Mouse (Mus musculus): ENCODE measurements around the gene Il18rap.

Il18rap gene

GRCm38 (mm10) chr1:40514851-40515585 lies at the start of gene Il18rap:
Gene Il18rap (plus strand): TSS chr1:40515362.
- DNase-seq (ENCODE audit: low read depth, low spot score), result no peak

GRCm38 (mm10) chr1:40465477-40466430 lies 49.4 kb upstream of the Il18rap start, which contains the start of gene Il18r1:
Gene Il18r1 (plus strand): TSS chr1:40465552.
- no peak for DNase-seq (ENCODE audit: low read depth, low spot score)

DNA sequence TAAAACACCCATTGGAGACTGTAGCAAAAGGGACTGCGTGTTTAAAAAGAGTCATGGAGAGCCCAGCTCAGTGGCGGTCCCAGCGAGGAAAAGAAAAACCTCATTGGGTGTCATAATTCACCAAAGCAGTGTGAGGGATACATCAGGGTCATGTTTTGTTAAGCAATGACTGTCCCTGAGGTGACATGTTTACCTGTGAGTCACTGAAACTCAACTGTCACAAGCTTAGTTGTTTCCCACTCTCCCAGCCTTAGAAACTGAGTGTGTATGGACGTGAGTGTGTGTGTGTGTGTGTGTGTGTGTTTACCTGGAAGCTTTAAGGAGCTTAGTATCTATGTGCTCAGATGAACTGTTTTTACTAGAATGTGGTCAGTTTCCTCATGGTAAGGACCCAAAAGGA lies 47.9 kb upstream of the Il18rap start:
- DNase-seq (ENCODE audit: low read depth, low spot score), result no peak

DNA sequence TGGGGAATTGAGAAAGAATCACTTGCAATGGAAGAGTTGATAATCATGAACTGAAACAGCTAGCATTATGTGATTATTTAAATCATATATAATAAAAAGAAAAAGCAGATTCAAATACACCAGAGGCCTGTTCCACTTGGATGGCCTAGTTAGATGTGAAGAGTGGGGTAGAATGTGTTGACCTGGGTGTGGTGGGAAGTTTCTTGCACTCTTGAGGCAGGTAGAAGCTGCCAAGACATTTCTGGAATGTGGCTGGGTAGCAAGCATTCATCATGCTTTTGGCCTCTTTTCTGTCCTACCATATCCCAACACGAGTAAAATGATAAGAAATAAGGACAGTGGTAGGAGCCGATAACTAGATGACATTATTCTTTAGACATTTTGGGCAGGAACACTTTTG lies 46.4 kb upstream of the Il18rap start:
- no peak for DNase-seq (ENCODE audit: low read depth, low spot score)

DNA sequence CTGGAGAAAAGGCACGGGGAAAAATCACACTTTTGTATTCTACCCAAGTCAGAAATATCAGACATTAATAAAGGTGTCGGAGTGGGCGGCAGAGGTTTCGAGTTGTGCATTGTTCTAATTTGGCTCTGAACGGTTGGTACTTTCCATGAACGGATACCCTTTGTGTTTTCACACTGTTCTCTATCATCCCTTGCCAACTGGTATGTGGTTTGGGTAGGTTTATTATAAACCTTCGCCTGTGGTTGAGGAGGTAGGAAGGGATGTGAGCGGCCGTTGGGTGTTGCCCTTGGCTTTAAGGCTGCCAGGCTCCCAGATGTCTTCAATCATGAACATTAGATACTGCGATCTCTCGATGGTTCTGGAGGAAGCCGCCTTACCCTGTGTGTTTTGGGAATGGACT lies 45.3 kb upstream of the Il18rap start:
- no peak for DNase-seq (ENCODE audit: low read depth, low spot score)

DNA sequence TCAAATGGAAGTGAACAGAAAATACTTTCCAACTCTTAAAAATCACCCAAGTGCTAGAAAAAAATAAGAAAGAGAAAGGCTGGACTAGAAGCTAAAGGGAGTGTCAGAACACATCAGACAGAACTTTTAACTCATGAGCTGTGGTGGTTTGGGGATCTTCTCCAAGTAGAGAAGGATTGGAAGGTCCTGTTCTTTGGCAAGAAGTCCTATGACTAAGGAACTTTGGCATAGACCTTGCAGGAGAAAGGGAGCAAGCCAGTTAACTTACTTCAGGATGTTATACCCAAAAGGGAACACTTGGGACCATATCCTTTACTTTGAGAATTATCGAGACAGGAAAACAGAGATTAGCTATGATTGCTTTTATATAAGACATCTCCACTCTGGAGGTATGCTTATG lies 42.8 kb upstream of the Il18rap start:
- DNase-seq (ENCODE audit: low read depth, low spot score), result no peak

GRCm38 (mm10) chr1:40473640-40474039 lies 41.5 kb upstream of the Il18rap start:
- no peak for DNase-seq (ENCODE audit: low read depth, low spot score)

DNA sequence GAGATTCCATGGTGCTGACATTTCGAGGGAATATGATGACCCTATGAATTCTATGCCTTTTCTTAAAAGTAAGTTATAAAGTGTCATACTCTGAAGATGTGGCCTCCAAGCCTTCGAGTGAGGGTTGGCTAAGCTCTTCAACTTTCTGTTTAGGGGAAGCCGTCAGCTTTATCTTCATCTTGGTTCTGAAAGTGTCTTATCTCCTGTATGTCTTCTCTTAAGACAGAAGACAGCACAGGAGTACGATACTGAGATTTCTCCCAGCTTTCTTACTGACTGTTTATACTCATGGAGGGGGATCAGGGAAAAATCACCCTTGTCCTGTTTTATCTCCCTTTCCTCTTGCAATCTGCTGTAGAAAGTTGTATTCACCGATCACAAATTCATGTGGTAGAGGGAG lies 40.8 kb upstream of the Il18rap start:
- no peak for DNase-seq (ENCODE audit: low read depth, low spot score)

DNA sequence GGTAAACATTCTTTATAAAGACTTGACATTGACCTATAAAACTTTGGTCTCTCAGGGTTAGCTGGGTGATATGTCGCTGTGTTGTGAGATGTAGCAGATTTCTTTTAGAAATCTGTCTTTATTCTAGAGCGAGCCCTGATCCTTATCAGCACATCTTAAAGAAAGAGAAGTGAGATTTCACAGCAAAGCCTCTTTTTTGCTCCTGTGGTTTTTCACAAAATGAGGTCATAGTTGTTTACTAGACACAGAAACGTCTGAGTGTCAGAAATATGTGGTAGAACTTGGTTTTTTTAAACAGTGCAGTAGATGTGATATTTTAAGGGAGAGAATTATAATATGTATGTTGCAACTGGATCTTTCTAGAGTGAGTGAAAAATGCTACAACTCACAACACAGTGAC lies 39.5 kb upstream of the Il18rap start:
- DNase-seq (ENCODE audit: low read depth, low spot score), result no peak

- no peak for DNase-seq (ENCODE audit: low read depth, low spot score)
These were observed 38.4 kb upstream of the Il18rap start for GRCm38 (mm10) chr1:40476756-40477155.

DNA sequence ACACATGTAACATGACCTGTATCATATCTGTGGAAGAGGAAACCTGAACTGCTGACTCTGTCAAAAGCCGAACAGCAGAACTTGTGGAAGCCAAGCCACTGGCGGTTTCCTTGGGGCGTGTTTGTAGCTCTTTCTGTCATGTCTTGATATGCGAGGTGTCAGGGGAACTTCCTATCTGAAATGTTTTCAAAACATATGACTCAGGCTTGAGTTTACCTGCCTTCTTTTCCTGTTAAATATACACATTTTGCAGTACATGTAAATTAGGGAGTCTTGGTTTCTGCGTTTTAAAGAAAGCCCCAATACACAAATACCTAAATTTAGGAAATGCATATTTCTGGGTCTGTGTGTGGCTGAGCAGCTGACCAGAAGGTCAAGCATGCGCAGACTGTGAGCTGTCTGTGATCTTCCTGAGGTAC lies 35.6 kb upstream of the Il18rap start:
- no peak for DNase-seq (ENCODE audit: low read depth, low spot score)

DNA sequence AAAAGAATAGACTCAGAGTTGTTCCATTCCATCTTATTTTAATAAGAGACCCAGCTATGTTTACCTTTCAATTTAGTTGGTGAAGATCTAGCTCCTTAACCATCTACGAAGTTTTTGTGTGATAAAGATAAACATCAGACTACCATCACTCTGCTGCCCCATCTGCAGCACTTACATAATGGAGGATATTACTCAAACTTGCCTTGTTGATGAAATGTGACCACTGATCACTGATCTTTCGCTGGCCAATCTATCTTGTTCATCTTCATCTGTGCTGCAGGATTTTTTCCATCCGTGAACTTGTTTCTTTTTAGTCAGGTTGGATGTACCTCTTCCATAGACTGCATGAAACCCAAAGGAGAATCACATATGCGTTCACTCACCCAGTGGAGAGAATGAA lies 20.6 kb upstream of the Il18rap start:
- DNase-seq (ENCODE audit: low read depth, low spot score), result no peak

GRCm38 (mm10) chr1:40499708-40500107 lies 15.5 kb upstream of the Il18rap start:
- DNase-seq (ENCODE audit: low read depth, low spot score), result no peak

DNA sequence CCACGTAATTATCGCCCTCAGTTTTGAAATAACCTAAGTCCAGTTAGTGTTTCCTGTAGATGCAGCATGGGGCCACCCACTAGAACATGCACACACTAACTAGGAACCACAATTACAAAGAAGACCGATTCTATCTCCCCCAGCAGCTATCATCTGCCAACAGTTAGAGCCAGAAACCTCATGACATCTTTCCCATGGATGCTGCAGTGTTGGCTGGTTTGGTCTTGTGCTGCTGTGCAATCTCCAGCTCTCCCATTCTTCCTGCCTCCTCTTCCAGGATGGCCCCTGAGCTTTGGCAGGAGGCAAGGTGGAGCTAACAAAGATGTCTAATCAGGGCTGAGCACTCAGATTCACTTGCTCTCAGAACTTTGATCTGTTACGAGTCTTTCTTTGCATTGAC lies 14.0 kb upstream of the Il18rap start:
- no peak for DNase-seq (ENCODE audit: low read depth, low spot score)

DNA sequence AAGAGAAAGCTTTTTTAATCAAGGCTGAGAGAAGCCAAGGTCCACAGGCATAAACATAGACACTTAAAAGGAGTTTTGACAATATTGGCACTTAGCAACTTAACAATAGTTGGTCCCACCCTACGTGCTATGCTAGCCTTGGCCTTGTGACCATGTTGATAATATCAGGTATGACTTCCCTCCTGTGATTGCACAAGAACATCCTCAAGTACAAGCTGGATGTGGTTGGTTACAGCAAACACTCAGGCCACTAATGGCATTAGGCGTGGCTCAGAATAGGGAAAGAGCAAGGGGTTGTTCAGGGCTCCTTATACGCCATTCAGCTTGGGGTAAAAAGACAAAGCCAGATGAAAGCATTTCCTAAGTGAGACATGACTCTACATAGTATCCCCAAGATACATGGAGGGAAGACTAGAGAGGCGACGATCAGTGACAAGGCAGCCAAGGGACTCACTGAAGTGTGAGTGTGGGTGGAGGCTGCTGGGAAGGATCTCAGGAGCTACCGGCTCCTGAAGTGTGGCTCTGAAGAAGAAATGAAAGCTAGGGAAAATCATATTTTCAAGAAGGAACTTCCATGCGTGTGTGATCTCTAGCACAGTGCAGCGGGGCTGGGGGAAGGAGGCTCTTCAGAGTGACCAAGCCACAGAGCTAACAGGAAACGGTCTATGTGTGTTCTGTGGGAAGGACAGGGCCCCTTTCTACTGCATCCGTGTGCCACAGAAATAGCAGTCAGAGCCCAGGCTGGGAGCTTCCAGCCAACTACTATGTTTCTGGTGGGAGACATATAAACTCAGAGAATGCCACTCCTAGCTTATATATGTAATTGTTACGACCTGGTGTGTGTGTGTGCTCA lies 13.4 kb upstream of the Il18rap start:
- no peak for DNase-seq (ENCODE audit: low read depth, low spot score)

DNA sequence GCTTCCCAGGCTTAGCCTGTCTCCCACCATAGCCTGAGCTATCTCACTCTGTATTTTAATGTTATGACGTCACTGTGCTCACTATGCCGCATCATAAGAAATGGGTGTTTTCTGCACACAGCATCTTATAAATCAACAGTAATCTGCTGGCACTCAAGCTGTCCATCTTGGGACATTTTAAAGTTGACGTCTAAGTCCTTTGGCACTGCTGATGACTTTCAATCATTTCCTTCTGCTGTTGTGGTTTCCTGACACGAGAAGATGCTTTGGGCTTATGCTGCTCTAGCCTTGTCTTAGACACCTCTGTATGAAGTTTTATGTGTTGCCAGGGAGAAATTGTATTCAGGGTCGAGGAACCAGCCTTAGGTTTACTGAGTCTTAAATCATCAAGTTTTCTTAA lies 10.6 kb upstream of the Il18rap start:
- DNase-seq (ENCODE audit: low read depth, low spot score), result no peak

DNA sequence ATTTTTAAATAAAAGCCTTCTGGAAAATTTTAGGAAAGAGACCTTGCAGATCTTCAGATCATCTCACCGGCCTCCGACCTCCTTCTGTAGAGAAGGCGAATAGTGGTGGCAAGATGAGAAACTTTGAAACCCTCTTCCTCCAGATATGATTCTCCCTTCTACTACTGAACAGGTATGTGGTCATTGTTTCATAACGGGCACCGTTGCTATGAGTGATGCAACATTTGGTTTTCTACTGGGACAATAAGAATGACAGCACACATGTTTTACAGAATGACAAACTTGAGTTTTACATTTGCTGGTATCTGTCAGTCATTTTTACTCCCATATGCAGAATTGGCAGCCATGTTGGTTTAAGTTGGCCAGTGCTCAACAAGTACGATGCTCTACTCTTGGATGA lies 1.2 kb downstream of the Il18rap start:
- no peak for DNase-seq (ENCODE audit: low read depth, low spot score)

GRCm38 (mm10) chr1:40522918-40523317 lies 7.8 kb downstream of the Il18rap start:
- DNase-seq (ENCODE audit: low read depth, low spot score), result no peak

DNA sequence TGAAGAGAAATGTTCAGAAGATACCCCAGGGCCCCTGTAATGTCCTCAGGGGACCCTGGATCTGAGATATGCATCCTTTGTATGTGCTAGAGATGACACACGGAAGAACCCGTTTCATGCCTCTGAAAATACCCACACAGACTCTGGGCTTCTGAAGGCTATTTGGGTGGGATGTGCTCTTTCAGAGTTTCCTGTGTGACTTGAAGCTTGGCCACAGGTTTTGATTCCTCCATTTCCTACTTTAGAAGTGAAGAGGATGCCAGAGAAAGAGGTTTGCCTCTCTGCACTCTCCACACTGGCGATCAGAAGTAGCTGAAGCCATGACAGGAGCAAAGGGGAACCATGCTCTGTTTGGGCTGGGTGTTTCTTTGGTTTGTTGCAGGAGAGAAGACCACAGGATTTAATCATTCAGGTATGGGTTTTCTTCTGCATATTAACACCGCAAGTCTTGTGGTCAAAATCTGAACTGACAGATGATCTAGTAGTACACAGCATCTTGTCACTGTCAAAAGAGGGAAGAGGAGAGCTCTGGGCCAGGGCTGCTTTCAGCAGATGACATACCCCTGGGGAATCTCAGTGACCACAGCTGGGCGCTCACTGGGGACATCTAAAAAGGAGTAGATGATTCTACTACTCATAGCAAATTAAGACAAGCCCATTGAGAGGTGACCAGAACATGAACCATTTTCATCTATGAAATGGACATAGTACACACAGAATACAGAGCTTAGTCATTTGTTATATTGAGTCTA lies 9.0 kb downstream of the Il18rap start:
- no peak for DNase-seq (ENCODE audit: low read depth, low spot score)

GRCm38 (mm10) chr1:40529287-40529686 lies 14.1 kb downstream of the Il18rap start:
- no peak for DNase-seq (ENCODE audit: low read depth, low spot score)

DNA sequence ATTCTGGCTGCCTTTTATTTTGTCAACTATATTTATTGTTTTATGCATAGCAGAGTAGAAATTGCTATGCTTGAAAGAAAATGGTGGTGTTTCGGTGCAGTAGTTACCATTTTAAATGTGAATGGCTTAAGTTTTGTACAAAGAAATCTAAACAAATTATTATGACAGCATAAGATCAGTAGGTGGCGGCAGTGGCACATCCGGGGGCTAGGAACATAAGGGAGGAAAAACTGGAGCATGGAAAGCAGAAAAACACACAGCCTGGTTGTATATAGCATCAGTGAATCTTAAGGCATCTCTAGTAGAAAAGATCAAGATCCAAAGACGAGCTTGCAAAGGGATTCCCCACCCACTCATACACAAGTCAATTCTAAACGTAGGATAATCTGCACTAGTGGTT lies 22.4 kb downstream of the Il18rap start:
- no peak for DNase-seq (ENCODE audit: low read depth, low spot score)
